ENCODE assay signal across 8 mouse cellular contexts in genomic region chr2:173022813-173023212, GRCm38 (mm10). TPM values are rescaled to one million over a fixed set of nuclear protein-coding genes. Genes with fewer than 3 reads are reported as not detected.
DNase-seq lines count a peak whose midpoint lies in the region; ATAC-seq lines count a peak whose summit lies in the region.

No protein-coding gene starts in this region.

- DNase-seq in limb, embryonic 10.5 days (ENCODE audit: low spot score): no peak
- DNase-seq in urinary bladder, postnatal 36 days (ENCODE audit: low spot score in 2 of 2): no peak
- DNase-seq in urinary bladder, adult 2 months (ENCODE audit: low spot score): no peak
- DNase-seq in gastrocnemius, postnatal 14 days: no peak

- H3K27me3 ChIP-seq in megakaryocyte, embryonic 14.5 days (replicated peaks): no peaks in the 10 kb centered on the region
- peaks cover 12% of the 10 kb centered on the region; the same call in 1 of the 2 replicates for H3K27me3 ChIP-seq in forebrain, embryonic 15.5 days
- peaks cover 19% of the 10 kb centered on the region for H3K27me3 ChIP-seq in limb, embryonic 10.5 days (ENCODE audit: low read depth, poor library complexity, severe bottlenecking)
- no peaks in the 10 kb centered on the region for H3K27me3 ChIP-seq in neural tube, embryonic 14.5 days (ENCODE audit: control insufficient read depth, insufficient read depth, low read length)

- H3K36me3 ChIP-seq in megakaryocyte, embryonic 14.5 days (replicated peaks; ENCODE audit: low read length): peaks cover 56% of the 10 kb centered on the region
- no peaks in the 10 kb centered on the region for H3K36me3 ChIP-seq in forebrain, embryonic 15.5 days
- H3K36me3 ChIP-seq in limb, embryonic 10.5 days: peaks cover 48% of the 10 kb centered on the region
- H3K36me3 ChIP-seq in neural tube, embryonic 14.5 days (ENCODE audit: control insufficient read depth, insufficient read depth, low read length): 0 out of 2 replicates have a peak, but pooled peaks cover 4% of the 10 kb centered on the region

- no peaks in the 10 kb centered on the region for H3K9me3 ChIP-seq in megakaryocyte, embryonic 14.5 days
- H3K9me3 ChIP-seq in forebrain, embryonic 15.5 days: no peaks in the 10 kb centered on the region
- no peaks in the 10 kb centered on the region for H3K9me3 ChIP-seq in limb, embryonic 10.5 days (replicated peaks)
- no peaks in the 10 kb centered on the region for H3K9me3 ChIP-seq in neural tube, embryonic 14.5 days (ENCODE audit: control insufficient read depth, low read length)

- intact Hi-C loops in gastrocnemius, postnatal 14 days (cut with DNase I; ENCODE audit: low total_unique reads): no loop called here

- H3K4me2 ChIP-seq in forebrain, embryonic 15.5 days (replicated peaks): peak overlapping the region; percentile 64
- H3K4me2 ChIP-seq in neural tube, embryonic 14.5 days (ENCODE audit: low read depth, low read length): peak overlapping the region; percentile 91

- 19% methylated on average over 10 of the region's 10 CpGs for WGBS in forebrain, embryonic 15.5 days
- WGBS in limb, embryonic 10.5 days: 41% methylated on average over 10 of the region's 10 CpGs
- 18% methylated on average over 10 of the region's 10 CpGs for WGBS in neural tube, embryonic 14.5 days

- no peak overlapping the region for H3K27ac ChIP-seq in forebrain, embryonic 15.5 days (replicated peaks)
- peak overlapping the region; percentile 89 for H3K27ac ChIP-seq in limb, embryonic 10.5 days
- H3K27ac ChIP-seq in neural tube, embryonic 14.5 days (ENCODE audit: low read depth, low read length): no peak overlapping the region

- H3K4me3 ChIP-seq in megakaryocyte, embryonic 14.5 days (replicated peaks): peak overlapping the region; percentile 97
- peak overlapping the region; percentile 70 for H3K4me3 ChIP-seq in forebrain, embryonic 15.5 days
- peak overlapping the region; percentile 83 for H3K4me3 ChIP-seq in limb, embryonic 10.5 days
- peak overlapping the region; percentile 73 for H3K4me3 ChIP-seq in neural tube, embryonic 14.5 days (ENCODE audit: low read depth, low read length)

- peaks cover 83% of the 10 kb centered on the region for H3K4me1 ChIP-seq in megakaryocyte, embryonic 14.5 days
- peaks cover 65% of the 10 kb centered on the region for H3K4me1 ChIP-seq in forebrain, embryonic 15.5 days
- H3K4me1 ChIP-seq in limb, embryonic 10.5 days: peaks cover 81% of the 10 kb centered on the region
- peaks cover 28% of the 10 kb centered on the region for H3K4me1 ChIP-seq in neural tube, embryonic 14.5 days (ENCODE audit: control insufficient read depth, insufficient read depth, low read length)

- peak overlapping the region; percentile 66 for H3K9ac ChIP-seq in forebrain, embryonic 15.5 days (replicated peaks)
- H3K9ac ChIP-seq in neural tube, embryonic 14.5 days (replicated peaks; ENCODE audit: low read depth, low read length): peak overlapping the region; percentile 76

- no peak for ATAC-seq in megakaryocyte, adult 5-6 weeks (ENCODE audit: poor library complexity, severe bottlenecking)
- no peak for ATAC-seq in forebrain, embryonic 15.5 days (replicated peaks)
- no peak for ATAC-seq in neural tube, embryonic 14.5 days (ENCODE audit: low read depth)

RNA-seq across cellular contexts. Expression of gene Rbm38, which starts 2.5 kb away (rescaled TPM):
- 1,149 and 2,622 TPM in 2 replicates for polyA plus RNA-seq in megakaryocyte, embryonic 14.5 days (2012; ENCODE audit: insufficient read depth, low replicate concordance)
- 124 and 143 TPM in 2 replicates for total RNA-seq in megakaryocyte, adult 5-6 weeks (2015)
- 43.2 and 59.0 TPM in 2 replicates for total RNA-seq in megakaryocyte, adult 5-6 weeks (2017)
- polyA plus RNA-seq in forebrain, embryonic 15.5 days (2015; fragmentation: Nextera tagmentation; extraction: Ambion mirVana): 24.0 and 27.4 TPM in 2 replicates
- polyA plus RNA-seq in limb, embryonic 10.5 days (2016; fragmentation: Nextera tagmentation; extraction: Ambion mirVana): 74.1 and 97.5 TPM in 2 replicates
- 11.9 and 13.3 TPM in 2 replicates for polyA plus RNA-seq in neural tube, embryonic 14.5 days (2014; fragmentation: Nextera tagmentation; extraction: Ambion mirVana)
- 72.9 and 109 TPM in 2 replicates for polyA plus RNA-seq in urinary bladder, adult 2 months (2012; rRNA removed)
- total RNA-seq in gastrocnemius, postnatal 14 days (2021): 100 to 1,000 TPM; 132 to 175 TPM

RNA-seq across cellular contexts. Expression of gene Rae1, which starts 22.9 kb away (rescaled TPM):
- 26.3 and 89.2 TPM in 2 replicates for polyA plus RNA-seq in megakaryocyte, embryonic 14.5 days (2012; ENCODE audit: insufficient read depth, low replicate concordance)
- total RNA-seq in megakaryocyte, adult 5-6 weeks (2015): 53.2 and 72.9 TPM in 2 replicates
- total RNA-seq in megakaryocyte, adult 5-6 weeks (2017): 42.4 and 54.3 TPM in 2 replicates
- polyA plus RNA-seq in forebrain, embryonic 15.5 days (2015; fragmentation: Nextera tagmentation; extraction: Ambion mirVana): 162 and 163 TPM in 2 replicates
- polyA plus RNA-seq in limb, embryonic 10.5 days (2016; fragmentation: Nextera tagmentation; extraction: Ambion mirVana): 179 and 196 TPM in 2 replicates
- 108 and 118 TPM in 2 replicates for polyA plus RNA-seq in neural tube, embryonic 14.5 days (2014; fragmentation: Nextera tagmentation; extraction: Ambion mirVana)
- 51.7 and 64.4 TPM in 2 replicates for polyA plus RNA-seq in urinary bladder, adult 2 months (2012; rRNA removed)
- 10 to 100 TPM; 20.0 to 23.6 TPM for total RNA-seq in gastrocnemius, postnatal 14 days (2021)

RNA-seq across cellular contexts. Expression of gene Spo11, which starts 45.3 kb away (rescaled TPM):
- not detected in 2 replicates for polyA plus RNA-seq in megakaryocyte, embryonic 14.5 days (2012; ENCODE audit: insufficient read depth, low replicate concordance)
- total RNA-seq in megakaryocyte, adult 5-6 weeks (2015): 0.64 and 1.0 TPM in 2 replicates
- 0.04 TPM in 1 of 2 replicates, not detected in the other for total RNA-seq in megakaryocyte, adult 5-6 weeks (2017)
- 0.46 and 0.97 TPM in 2 replicates for polyA plus RNA-seq in forebrain, embryonic 15.5 days (2015; fragmentation: Nextera tagmentation; extraction: Ambion mirVana)
- polyA plus RNA-seq in limb, embryonic 10.5 days (2016; fragmentation: Nextera tagmentation; extraction: Ambion mirVana): 0.36 and 0.79 TPM in 2 replicates
- polyA plus RNA-seq in neural tube, embryonic 14.5 days (2014; fragmentation: Nextera tagmentation; extraction: Ambion mirVana): 0.09 and 0.45 TPM in 2 replicates
- polyA plus RNA-seq in urinary bladder, adult 2 months (2012; rRNA removed): 0.31 and 0.61 TPM in 2 replicates
- total RNA-seq in gastrocnemius, postnatal 14 days (2021): under 1 TPM in 1 of 2 experiments, not detected in 1; 0.11 TPM

Comparison
In these comparisons a context has a peak if more than half of its experiments do, and no peak if none do; other contexts are left out.
1. RNA of gene Rbm38, which starts 2.5 kb away (polyA plus RNA-seq): 1,149 to 2,622 TPM in megakaryocyte, embryonic 14.5 days; 74.1 to 97.5 TPM in limb, embryonic 10.5 days, 72.9 to 109 TPM in urinary bladder, adult 2 months, 24.0 to 27.4 TPM in forebrain, embryonic 15.5 days and 11.9 to 13.3 TPM in neural tube, embryonic 14.5 days; every median in the first group is over 10 times any median in the second.
2. Peak in every context shown above with its lines, with median percentiles within 50 percentile points of each other: H3K4me3 ChIP-seq.